Mouse (Mus musculus) liver, adult 2 months (tissue): ENCODE measurements at regions not wholly inside any gene's neighbourhood (a gene's known extent, or its start where the extent isn't known, plus 50 kb on each side); places are given as distances from the start of the nearest gene placed in this dataset.
A peak's percentile ranks its signal among the peaks of the same experiment; 100 is the strongest.

Experiments
- DNase-seq: peaks from one replicate; pipeline ENCODE4 v3.0.0-alpha.2; 2011; ENCODE audit warnings: low read depth, low spot score; ENCODE audit errors: extremely low read depth
- H3K27ac ChIP-seq: fragments of 200-500 bp; replicated peaks from 2 replicates; pipeline ENCODE4 v1.5.1; 2012; ENCODE audit warnings: low read depth, mild to moderate bottlenecking, control low read depth, inconsistent platforms, low read length; ENCODE audit not compliant: insufficient read depth
- H3K27me3 ChIP-seq: fragments of 200-500 bp; 2 replicates; pipeline ENCODE4 v1.6.1; 2012; ENCODE audit warnings: mild to moderate bottlenecking, moderate library complexity, low read length, inconsistent platforms; ENCODE audit not compliant: control insufficient read depth, insufficient read depth
- H3K36me3 ChIP-seq: fragments of 200-500 bp; 2 replicates; pipeline ENCODE4 v1.6.1; 2012; ENCODE audit warnings: low read length, inconsistent platforms; ENCODE audit not compliant: control insufficient read depth, insufficient read depth
- H3K4me1 ChIP-seq: fragments of 200-500 bp; 2 replicates; pipeline ENCODE4 v1.6.1; 2011; ENCODE audit warnings: low read length; ENCODE audit not compliant: control insufficient read depth, insufficient read depth
- H3K4me3 ChIP-seq: fragments of 200-500 bp; 2 replicates; pipeline ENCODE4 v1.5.1; 2011; ENCODE audit warnings: low read depth, mild to moderate bottlenecking, control low read depth, low read length, moderate library complexity; ENCODE audit not compliant: insufficient read depth
- H3K79me2 ChIP-seq: fragments of 200-500 bp; 2 replicates; pipeline ENCODE4 v1.6.1; 2012; ENCODE audit warnings: inconsistent platforms, mild to moderate bottlenecking, low read length, moderate library complexity; ENCODE audit not compliant: control insufficient read depth, insufficient read depth
- H3K9ac ChIP-seq: fragments of 200-500 bp; 2 replicates; pipeline ENCODE4 v1.6.1; 2012; ENCODE audit warnings: low read depth, mild to moderate bottlenecking, control low read depth, inconsistent platforms, low read length
- CTCF ChIP-seq: fragments of 200-500 bp; IDR thresholded peaks from 2 replicates; pipeline ENCODE4 v1.5.1; 2011; ENCODE audit warnings: low read depth, low read length, control low read depth
- POLR2A ChIP-seq: fragments of 200-500 bp; IDR thresholded peaks from 2 replicates; pipeline ENCODE4 v1.6.1; 2011; ENCODE audit warnings: low read length, control low read depth; ENCODE audit not compliant: insufficient read depth; ENCODE audit errors: extremely low read depth
- WGBS: fragments of 180-500 bp; shearing (Covaris S2); methylation state at CpG from one replicate; pipeline ENCODE4 v1.1.7; 2018; 5-methylcytosine and 5-hydroxymethylcytosine counted together

- no peaks in the 10 kb centered on the region for H3K79me2 ChIP-seq
- no peak overlapping the region for H3K27ac ChIP-seq
- no peak overlapping the region for H3K9ac ChIP-seq
- no peaks in the 10 kb centered on the region for H3K36me3 ChIP-seq
- no peak for TF ChIP-seq POLR2A
- no peak for TF ChIP-seq CTCF
- DNase-seq: peak; percentile 93
- peaks cover 25% of the 10 kb centered on the region for H3K4me1 ChIP-seq
- no peaks in the 10 kb centered on the region for H3K27me3 ChIP-seq
- H3K4me3 ChIP-seq: no peak overlapping the region
These were observed 248.7 kb upstream of the Tle3 start for GRCm38 (mm10) chr9:61123431-61123830.

- Histone ChIP-seq H3K9ac (no peak overlapping the region), H3K4me3 (no peak overlapping the region), H3K27ac (no peak overlapping the region), H3K79me2 (no peaks in the 10 kb centered on the region), H3K27me3 (no peaks in the 10 kb centered on the region), H3K4me1 (peaks cover 12% of the 10 kb centered on the region), H3K36me3 (no peaks in the 10 kb centered on the region)
- DNase-seq: no peak
- WGBS: 85% methylated on average over 7 of the region's 7 CpGs
- TF ChIP-seq POLR2A (no peak), CTCF (no peak)
These were observed 246.4 kb upstream of the Tle3 start for GRCm38 (mm10) chr9:61125769-61126168.

- no peak overlapping the region for H3K4me3 ChIP-seq
- no peaks in the 10 kb centered on the region for H3K27me3 ChIP-seq
- H3K4me1 ChIP-seq: no peaks in the 10 kb centered on the region
- H3K79me2 ChIP-seq: no peaks in the 10 kb centered on the region
- 59% methylated on average over 2 of the region's 2 CpGs for WGBS
- no peak overlapping the region for H3K27ac ChIP-seq
- H3K36me3 ChIP-seq: no peaks in the 10 kb centered on the region
- TF ChIP-seq POLR2A (no peak), CTCF (no peak)
- DNase-seq: no peak
- H3K9ac ChIP-seq: no peak overlapping the region
These were observed 244.1 kb upstream of the Tle3 start for GRCm38 (mm10) chr9:61128077-61128476.

GRCm38 (mm10) chr9:61129186-61129585 lies 243.0 kb upstream of the Tle3 start:
- no peak overlapping the region for H3K4me3 ChIP-seq
- H3K79me2 ChIP-seq: no peaks in the 10 kb centered on the region
- H3K36me3 ChIP-seq: no peaks in the 10 kb centered on the region
- H3K4me1 ChIP-seq: no peaks in the 10 kb centered on the region; the same call in 1 of the 2 replicates
- TF ChIP-seq CTCF (no peak), POLR2A (no peak)
- no peaks in the 10 kb centered on the region for H3K27me3 ChIP-seq
- WGBS: 84% methylated on average over 5 of the region's 5 CpGs
- DNase-seq: no peak
- no peak overlapping the region for H3K9ac ChIP-seq
- H3K27ac ChIP-seq: no peak overlapping the region

GRCm38 (mm10) chr9:61130877-61131276 lies 241.3 kb upstream of the Tle3 start:
- TF ChIP-seq POLR2A (no peak), CTCF (no peak)
- WGBS: 92% methylated on average over 4 of the region's 4 CpGs
- no peak overlapping the region for H3K9ac ChIP-seq
- no peaks in the 10 kb centered on the region; the same call in 1 of the 2 replicates for H3K4me1 ChIP-seq
- no peak for DNase-seq
- H3K36me3 ChIP-seq: no peaks in the 10 kb centered on the region
- H3K27me3 ChIP-seq: no peaks in the 10 kb centered on the region
- H3K4me3 ChIP-seq: no peak overlapping the region
- no peaks in the 10 kb centered on the region for H3K79me2 ChIP-seq
- H3K27ac ChIP-seq: no peak overlapping the region

GRCm38 (mm10) chr9:61135263-61135882 lies 236.8 kb upstream of the Tle3 start:
- Histone ChIP-seq H3K27ac (no peak overlapping the region), H3K79me2 (no peaks in the 10 kb centered on the region), H3K4me1 (no peaks in the 10 kb centered on the region; the same call in 1 of the 2 replicates), H3K27me3 (no peaks in the 10 kb centered on the region), H3K9ac (no peak overlapping the region), H3K36me3 (no peaks in the 10 kb centered on the region), H3K4me3 (no peak overlapping the region)
- DNase-seq: no peak
- 76% methylated on average over 10 of the region's 10 CpGs for WGBS
- TF ChIP-seq CTCF: no peak
- no peak for TF ChIP-seq POLR2A
